Mouse (Mus musculus): ENCODE data around the gene Syde2. TPM values are rescaled to one million over a fixed set of nuclear protein-coding genes. Genes with fewer than 3 reads are reported as not detected.
"Not testable (repeated sequence)": the region's sequence is repeated elsewhere in the genome, so short reads cannot be mapped to it uniquely, and the experiment has no call there.

Gene Syde2
- not detected for polyA plus RNA-seq (2017; shearing (Covaris generic))

DNA sequence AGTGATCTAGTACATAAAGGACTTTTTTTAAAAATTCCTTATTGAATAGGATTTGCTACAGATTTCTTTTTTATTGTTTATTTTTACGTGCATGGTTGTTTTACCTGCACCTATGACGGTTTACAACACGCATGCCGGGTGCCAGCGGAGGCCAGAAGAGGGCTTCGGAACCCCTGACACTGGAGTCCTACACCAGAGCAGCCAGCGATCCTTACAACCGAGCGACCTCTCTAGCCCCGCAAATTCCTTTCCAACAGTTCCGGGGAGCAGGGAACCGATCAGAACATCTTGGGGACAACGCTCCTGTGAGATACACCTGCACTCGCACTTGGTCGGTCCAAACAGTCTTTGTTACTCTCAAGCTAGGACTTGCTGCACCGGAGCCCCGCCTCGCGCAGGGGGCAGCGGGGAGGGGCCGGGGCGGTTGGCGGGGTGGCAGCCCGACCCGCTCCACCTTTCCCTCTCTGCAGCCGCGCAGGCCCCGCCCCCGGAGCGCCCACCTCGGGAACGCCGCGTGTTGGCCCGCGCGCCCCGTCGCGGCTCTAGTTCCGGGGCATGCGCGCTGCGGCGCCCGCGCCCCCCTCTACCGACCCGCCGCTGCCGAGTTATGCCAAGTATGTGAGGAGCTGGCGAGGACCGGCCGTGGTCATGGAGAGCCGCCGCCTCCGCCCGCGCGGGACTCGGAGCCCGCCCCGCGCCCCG is at the start of gene Syde2:
Gene Syde2, plus strand, starts transcription at position 603 of the 702 bp plus-strand sequence.
- ATAC-seq, result no peak

DNA sequence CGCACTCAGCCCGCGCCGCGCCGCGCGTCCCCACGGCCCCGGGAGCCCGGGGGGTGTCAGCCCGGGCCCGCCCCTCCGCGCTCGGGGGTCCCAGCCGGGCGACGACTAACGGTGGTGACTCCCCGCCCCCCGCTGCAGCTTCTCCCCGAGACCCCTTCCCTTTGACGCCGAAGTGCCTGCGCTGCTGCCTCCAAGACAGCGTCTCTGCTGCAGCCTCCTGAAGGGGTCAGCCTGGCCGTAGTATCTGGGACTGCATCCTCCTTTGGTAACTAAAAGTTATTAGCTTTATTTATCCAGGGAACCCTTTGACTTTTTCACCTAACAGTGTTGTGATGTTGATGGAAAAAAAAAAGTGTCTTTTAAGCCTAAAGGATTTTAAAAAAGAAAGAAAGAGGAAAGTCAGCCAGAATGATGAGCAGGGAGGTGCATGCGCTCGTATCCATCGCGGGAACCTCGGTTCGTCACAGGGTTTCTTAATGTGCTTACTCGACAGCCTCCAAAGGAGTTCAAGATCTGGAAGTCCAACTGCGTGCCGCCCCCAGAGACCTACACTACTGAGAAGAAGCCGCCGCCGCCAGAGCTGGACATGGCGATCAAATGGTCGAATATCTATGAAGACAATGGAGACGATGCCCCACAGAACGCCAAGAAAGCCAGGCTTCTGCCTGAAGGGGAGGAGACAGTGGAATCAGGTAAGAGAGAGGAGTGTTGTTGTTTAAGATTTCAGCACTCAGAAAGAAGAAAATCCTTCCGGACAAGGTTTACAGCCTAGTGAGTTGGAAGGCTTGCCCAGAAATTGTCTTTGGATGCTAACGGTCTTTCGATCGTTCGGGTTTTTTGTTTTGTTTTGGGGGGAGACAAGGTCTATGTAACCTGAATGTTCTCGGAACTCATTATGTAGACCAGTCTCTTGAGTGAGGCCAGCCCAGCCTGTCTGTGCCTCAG is 49.0 kb upstream of the Syde2 start:
- ATAC-seq, result no peak

DNA sequence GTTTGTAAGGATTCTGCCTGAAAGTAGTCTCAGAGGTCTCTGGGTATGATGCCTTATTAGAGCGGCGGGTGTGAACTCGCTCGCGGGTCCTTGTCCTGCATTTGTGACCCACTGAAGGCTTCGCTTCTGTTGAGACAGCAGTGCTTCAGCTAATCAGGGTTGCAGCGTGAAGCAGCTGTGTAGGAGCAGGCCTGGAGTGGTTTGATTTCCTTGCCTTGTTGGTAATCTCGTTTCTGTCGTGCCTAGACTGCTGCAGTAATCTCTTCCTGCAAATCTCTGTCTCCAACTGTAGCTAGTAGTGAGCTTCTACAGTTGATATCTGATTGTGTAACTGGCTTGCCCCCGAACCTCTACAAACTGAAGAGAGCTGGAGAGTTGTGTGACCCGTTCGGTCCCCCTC is 48.3 kb upstream of the Syde2 start:
- ATAC-seq, result no peak

DNA sequence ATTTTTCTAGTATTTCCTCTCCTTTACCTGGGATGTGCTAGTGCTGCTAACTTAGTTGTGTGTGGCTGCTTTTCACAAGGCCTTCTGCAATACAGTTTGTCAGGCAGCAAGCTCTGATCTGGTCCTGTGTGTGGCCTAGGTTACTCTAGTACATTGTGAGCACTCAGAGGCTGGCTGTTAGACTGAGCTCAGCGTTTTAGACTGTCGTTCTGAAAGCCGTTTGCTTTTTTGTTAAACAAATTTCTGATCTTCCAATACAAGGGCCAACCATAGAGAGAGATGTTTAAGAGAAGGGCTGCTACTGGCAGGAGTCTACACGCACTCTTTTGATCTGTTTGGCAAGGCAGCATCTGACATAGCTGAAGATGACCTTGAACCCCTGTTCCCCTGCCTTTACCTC is 47.7 kb upstream of the Syde2 start:
- ATAC-seq, result no peak

DNA sequence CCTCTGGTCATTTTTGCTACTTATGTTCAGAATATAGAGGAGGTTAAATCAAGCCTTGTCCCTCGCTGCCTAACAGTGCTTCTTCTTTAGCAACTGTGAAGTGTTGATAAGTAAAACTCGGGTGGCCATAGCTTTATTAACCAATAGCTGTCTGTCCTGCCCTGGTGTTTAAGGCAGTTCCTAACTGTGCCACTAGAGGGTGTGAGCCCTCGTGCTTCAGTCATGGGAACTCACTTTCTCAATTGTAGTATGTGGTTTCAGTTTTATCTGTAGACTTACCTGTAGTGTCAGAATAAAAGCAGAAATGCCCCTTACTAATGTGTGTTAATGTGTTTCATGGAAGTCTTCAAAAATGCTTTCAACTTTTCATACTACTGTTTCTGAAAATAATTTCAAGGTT is 45.7 kb upstream of the Syde2 start:
- ATAC-seq, result peak; percentile 65

DNA sequence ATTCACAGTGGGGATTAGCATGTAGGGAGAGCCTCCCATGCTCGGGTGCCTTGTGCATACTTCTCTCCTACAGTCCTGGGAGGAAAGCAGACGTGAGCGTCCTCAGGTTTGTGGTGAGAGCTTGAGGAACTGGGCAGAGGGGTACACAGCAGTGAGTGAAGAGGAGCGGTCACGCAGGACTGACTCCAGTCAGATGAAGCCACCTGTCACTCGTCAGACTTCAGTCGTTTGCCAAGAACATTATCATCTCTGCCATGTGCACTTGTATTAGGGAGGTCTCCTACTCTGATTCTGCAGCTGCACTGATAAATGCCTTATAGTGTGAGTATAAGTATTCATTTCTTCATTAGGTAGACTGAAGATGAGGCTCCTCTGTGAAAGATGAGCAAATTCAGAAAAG is 43.3 kb upstream of the Syde2 start:
- ATAC-seq, result no peak

DNA sequence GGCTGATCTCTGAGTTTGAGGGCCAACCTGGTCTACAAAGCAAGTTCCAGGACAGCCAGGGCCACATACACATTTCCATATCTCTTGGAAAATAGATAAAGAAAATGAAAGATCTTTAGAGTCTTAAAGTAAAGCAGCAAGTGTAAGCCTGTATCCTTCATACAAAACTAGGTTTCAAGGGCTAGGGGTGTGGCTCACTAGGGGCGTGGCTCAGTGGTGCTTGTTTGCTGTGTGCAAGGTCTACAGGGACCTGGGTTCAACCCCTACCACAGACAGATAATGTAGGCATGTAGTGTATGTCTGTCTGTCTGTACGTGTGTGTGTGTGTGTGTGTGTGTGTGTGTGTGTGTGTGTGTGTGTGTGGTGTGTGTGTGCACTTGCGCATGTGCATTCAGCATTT is 41.8 kb upstream of the Syde2 start:
- no peak for ATAC-seq

DNA sequence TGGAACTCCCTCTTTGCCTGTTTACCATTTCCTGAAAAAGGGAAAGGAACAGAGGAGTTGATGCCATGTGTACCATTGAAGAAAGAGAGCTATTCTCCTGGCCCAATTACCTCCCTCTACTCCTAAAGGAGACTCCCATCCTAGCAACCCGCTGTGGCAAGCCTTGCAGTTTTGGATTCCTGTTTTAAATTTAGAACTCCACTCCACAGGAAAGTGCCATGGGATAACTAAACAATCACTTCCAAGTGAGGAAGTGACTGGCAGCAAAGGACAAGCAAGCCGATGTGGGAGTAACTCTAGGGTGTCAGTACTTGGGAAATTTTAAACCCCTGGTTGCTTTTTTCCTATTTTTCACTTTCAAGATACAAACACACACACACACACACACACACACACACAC is 41.0 kb upstream of the Syde2 start:
- no peak for ATAC-seq

DNA sequence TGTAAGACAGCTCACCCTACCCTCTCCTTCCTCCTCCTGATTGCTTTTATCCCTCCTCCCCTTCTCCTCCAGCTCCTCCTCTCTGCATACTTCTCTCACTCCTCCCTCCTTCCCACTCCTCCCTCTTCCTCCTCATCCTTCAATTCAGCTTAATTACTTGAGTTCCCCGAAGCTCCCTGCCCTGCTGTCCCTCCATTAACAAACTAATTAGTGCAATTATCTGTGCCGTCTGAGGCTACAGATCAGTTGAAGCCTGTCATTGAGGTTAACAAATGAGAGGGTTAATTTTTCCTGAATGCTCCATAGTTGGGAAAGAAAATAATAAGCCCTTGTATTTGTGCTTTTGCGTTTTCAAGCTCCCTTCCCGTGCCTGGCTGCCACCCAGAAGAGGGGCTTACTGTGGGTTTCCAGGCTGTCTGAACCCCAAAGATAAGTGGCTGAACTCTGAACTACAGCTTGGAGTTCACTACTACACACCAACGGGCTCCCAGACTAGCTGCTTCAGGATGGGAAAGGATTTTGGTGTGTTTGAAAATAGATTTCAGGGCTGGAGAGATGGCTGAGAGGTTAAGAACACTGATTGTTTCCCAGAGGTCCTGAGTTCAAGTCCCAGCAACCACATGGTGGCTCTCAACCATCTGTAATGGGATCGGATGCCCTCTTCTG is 40.0 kb upstream of the Syde2 start:
- no peak for ATAC-seq

DNA sequence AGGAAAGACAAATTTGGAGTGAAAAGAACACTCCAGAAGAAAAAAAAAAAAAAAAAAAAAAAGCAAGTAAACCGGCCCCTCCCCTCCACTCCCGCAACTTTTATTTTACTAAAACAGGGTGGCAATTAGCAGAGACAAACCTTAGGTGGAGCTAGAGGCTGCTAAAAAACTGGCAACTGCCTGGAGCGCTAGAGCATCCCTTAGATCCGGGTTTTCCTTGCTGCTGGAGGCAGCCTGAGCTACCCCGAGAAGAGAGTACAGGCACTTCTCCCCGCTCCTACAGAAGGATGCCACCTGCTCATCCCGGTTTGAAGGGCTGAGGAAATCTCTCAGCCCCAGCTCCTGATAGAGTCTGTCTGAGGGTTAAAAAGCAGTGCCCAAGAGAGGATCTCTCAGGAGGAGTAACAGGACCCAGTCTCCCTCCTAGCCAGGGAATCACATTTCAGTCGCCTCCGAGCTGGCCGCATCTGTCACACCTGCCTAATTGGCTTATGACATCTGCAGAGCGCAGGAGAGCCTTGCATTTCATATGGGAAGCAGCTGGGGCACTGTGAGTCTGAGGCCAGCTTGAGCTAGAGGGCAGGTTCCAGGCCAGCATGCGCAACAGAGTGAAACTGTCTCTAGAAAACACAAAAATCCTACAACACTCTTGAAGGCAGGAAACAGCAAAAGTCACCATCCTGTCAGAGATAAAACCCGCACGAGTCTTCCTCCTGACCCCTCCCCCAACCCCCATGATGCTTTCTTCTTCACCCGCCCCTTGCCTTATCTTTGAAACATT is 37.4 kb upstream of the Syde2 start:
- peak; percentile 82 for ATAC-seq

DNA sequence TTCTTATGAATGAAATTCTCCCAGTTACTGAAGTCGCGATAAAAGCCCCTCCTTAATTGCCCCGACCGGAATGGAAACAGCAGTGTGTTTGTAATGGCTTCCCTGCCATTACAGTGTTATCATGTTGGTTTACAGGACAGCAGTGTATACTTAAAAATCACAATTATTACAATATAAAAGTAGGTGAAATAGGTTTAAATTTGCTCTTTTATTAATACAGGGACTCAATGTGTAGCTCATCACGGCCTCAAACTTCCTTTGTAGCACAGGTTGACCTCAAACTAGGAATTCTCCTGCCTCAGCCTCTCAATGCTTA is 36.9 kb upstream of the Syde2 start:
- no peak for ATAC-seq

DNA sequence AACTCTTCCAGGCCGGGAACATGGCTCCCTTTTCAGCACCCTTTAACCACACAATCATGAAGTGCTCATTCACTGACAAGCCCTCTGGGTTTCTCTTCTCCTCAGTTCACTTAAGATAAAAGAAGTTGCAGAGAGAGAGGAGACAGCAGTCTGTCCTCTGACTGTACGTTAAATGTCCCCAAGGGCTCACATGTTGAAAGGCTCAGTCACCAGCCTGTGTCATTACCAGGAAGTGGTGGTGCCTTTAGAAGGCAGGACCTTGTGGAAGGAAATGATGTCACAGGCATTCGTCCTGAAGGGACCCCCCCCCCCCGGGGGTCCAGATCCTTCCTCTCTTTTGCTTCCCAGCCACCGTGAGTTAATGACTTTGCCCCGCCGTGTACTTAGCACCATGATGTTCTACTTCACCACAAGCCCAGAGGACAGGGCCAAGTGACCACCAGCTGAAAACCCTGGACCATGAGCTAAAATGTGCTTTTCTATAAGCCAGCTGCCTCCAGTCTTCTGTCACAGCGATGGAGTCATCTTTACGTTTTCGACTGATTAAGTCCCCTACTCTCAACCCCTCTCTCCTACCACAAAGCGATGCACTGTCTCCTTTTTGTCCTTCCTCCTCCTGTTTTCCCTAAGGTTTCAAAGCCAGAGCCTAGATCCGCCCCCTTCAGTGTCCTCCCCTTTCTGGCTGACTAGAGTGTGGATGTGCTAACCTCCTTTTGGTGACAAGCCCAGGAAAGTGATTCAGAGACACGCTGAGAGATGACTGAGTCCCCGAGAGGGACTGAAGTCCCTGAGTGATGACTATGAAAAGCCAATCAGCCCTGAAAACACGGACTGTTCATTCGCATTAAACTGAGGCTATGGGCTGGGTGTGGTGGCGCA is 36.1 kb upstream of the Syde2 start:
- peak; percentile 67 for ATAC-seq

DNA sequence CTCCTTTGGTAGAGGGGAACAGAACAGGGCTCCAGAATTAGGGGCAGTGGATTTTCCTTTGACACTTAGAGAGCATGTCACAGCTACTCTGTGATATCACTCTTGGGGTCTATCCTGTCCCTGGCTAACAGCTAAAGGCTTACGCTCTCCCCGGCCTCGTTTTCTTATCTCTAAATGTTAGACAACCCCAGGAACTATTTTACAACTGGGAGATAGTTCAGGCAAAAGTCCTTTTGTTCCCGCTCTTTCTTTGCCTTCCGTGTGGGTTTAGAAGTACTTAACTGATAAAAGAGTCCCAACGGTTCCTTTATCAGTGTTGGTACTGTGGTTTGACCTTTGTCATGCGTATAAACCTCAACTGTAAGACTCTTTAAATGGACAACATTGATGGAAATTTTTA is 34.7 kb upstream of the Syde2 start:
- no peak for ATAC-seq

DNA sequence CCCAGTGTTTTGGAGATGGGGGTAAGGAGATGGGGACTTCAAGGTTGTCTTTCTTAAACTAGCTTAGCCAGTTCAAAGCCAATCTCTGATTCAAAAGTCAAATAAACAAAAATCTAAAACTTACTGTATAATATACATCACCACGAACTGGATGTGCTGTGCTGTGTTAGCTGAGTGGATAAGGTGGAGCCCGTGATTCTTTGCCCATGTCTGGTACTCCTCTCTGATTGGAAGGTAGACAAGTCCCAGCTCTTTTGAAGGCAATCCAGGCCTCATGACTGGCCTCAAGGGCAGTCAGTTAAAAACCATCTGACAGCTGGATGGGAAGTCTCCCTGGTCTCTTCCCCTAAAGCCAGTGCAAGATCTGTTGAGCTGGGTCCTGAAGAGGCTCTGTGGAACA is 34.3 kb upstream of the Syde2 start:
- no peak for ATAC-seq

DNA sequence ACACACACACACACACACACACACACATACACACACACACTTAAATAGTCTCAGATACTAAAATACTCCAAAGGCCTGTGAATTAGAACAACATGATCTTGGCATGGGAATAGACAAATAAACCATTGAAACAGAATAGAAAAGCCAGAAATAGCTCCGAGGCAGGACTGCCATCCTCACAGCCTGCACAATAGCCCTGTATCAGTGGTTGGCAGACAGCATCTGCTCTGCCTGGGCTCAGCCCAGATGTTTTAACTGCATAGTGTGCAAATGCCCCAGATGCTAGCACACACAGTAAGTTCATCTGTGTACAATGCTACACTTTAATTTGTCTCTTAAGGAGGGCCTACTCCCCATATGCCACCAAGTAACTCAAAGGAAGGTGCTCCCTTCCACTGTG is 27.8 kb upstream of the Syde2 start:
- no peak for ATAC-seq

DNA sequence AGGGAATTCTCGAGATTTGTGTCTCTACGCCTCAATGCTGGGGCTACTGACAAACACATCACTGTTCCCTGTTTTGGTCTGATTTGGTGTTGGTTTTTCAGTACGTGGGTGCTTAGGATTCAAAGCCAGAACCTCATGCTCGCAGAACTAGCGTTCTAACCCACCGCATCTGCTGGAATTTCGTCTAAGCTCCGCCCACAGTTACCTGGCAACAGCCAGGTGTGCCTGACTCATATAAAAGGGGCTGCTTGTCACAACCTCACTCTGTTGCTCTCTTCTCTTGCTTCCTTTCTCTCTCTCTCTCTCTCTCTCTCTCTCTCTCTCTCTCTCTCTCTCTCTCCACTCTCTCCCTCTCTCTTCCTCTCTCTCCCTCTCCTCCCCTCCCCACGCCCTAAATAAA is 25.3 kb upstream of the Syde2 start:
- ATAC-seq, result no peak

DNA sequence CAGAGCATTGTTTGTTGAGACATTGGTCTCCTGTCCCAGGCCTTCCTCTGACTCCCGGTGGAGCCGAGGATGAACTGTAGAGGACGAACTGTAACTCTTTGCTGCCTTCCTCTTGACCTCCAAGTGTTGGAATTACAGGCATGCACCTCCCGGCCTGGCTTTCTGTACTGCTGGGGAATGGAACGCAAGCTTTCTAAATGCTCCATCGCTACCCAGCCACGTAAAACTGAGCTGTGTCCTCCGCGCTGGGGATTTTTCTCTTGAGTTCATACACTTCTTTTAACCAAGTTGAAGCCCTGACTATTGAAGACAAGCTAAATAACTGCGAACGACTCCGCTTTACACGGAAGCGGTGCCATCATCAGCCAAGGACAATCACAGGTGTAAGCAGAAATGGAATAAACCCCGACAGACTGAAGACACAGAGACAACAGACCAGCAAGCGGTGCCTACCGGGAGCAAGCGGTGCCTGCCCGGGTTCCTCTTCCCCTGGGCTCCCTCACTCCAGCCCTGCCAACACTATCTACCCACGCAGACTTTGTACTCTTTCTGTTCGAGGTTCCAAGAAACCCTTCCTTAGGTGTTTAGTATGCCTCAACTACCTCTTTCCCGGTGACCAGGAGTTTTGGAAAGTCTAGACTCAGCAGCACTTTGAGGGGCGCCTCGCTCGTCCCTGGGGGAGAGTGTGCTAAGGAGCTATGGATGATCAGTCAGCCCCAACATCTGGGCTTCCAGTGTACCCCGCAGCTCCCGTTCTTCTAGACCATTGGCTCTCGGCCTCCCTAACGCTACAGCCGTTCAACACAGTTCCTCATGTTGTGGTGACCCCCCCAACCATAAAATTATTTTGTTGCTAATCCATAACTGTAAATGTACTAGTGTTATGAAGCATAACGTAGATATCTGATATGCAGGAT is 24.3 kb upstream of the Syde2 start:
- ATAC-seq, result no peak

DNA sequence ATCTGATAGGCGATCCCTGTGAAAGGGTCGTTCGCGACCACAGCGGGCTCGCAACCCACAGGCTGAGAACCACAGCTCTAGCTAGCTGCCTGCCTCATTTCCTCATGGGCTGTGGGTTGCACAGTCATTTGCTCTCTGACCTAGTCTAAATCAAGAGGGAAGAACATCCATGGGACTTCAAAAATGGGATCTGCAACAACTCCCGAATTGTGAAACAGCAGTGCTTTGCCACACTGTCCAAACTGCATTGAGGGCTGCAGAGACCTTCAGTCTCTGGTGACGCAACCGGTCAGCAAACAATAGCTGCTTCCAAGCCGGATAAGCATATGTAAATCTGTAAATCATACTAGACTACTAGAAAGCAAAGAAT is 23.7 kb upstream of the Syde2 start:
- no peak for ATAC-seq

DNA sequence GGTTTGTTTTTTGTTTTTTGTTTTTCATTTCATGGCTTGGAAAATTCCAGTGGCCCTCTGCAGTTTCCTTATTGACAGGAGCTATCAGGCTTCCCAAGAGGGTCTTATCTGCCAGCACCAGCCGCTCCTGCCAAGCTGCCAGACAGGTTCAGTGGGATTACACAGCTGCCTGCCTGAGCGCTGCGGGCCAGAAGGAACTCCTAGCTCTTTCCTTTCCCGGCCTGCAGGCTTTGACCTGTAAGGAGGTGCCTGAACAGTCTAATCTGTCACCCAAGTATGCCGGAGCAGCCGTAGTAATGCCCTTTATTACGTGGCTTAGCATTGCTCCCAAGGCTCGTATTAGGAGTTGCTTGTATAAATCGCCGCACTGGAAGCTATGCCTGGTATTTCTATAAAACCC is 23.2 kb upstream of the Syde2 start:
- ATAC-seq, result no peak

DNA sequence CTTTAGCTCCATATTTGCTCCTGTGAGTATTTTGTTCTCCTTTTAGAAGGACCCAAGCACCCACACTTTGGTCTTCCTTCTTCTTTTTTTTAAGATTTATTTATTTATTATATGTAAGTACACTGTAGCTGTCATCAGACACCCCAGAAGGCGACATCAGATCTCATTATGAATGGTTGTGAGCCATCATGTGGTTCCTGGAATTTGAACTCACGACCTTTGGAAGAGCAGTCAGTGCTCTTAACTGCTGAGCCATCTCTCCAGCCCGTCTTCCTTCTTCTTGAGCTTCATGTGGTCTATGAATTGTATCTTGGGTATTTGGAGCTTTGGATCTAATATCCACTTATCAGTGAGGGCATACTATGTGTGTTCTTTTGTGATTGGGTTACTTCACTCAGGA is 22.1 kb upstream of the Syde2 start:
- ATAC-seq, result not testable (repeated sequence)

DNA sequence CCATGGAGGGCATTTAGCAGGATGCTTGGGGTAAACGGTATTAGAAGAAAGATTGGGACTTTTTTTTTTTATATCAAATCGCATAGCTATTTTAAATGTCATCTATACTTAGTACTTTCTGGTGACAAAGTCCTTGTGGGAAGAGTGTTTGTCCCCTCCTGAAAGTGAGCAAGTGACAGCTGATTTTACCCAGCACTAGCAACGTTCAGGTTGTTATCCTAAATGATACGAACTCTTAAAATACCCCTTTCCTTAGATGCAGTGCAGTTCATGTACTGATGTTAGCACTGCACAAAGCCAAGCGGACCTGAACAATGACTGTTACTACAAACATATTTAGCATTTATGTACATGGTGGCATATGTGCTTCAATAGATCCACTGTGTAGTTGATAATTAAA is 20.9 kb upstream of the Syde2 start:
- ATAC-seq, result no peak

Data from activated CD4-positive, CD25-positive, alpha-beta regulatory T cell, adult 4 months (primary cell).